Mouse (Mus musculus): ENCODE measurements around the gene Wipf2. TPM values are rescaled to one million over a fixed set of nuclear protein-coding genes. Genes with fewer than 3 reads are reported as not detected.

Wipf2 gene
- total and polyA plus RNA-seq, 3 experiments = 2.1 to 7.7 (median 4.7) TPM

DNA sequence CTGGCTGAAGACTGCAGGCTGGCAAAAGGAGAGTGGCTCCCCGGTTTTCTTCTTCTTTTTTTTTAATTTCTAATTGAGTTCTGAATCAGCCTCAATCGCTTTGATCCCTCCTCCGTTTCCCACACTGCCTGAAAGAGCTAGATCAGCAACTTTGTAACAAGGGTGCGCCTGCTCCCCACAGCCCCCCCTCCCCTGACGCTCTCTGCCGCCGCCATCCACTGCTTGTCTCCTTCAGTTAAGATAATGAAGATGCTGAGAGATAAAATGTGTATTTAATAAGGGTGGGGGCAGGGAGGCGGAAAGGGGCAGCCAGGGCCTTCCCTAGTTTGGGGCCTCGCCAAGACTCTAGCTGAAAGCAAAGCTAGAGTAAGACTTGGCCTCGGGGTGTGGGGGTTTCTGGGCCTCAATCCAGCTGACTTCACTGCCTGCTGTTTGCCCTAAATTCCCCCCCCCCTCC, 61.9 kb downstream of the Wipf2 start:
- in situ Hi-C loops (cut with MboI; ENCODE audit: low pct_ligation_motif_present, low pct_unique_long_range_greater_than_20kb, low sequenced_read_pairs) (no loop called here), dilution Hi-C loops (cut with MboI; ENCODE audit: extremely low pct_ligation_motif_present, extremely low pct_unique_long_range_greater_than_20kb, low sequenced_read_pairs) (no loop called here)
- H3K4me1 ChIP-seq (ENCODE audit: control insufficient read depth in 1 of 2, insufficient read depth in 2 of 2) = peaks cover 33 to 71% of the 10 kb centered on the region in 2 experiments
- H3K27me3 ChIP-seq (replicated peaks) = no peaks in the 10 kb centered on the region
- H3K9ac ChIP-seq (ENCODE audit: insufficient read depth, low read depth) = peak overlapping the region; percentile 37; the same call in 1 of the 2 replicates
- H3K4me3 ChIP-seq (replicated peaks in 1 of 3; ENCODE audit: low read depth in 2 of 3, low read length in 2 of 3, poor library complexity in 1 of 3) = no peak overlapping the region
- peaks cover 25 to 46% of the 10 kb centered on the region in 2 experiments for H3K36me3 ChIP-seq (replicated peaks in 1 of 2; ENCODE audit: control insufficient read depth in 1 of 2, insufficient read depth in 1 of 2, low read length in 1 of 2)
- DNase-seq (ENCODE audit: extremely low read depth) = no peak
- TF ChIP-seq HCFC1 (IDR thresholded peaks at IDR 0.05; ENCODE audit: low read depth, low read length) (no peak), MAFK (IDR thresholded peaks at IDR 0.05; ENCODE audit: insufficient replicate concordance, low read length) (peak; percentile 69), RAD21 (IDR thresholded peaks at IDR 0.05; ENCODE audit: low read depth, low read length) (no peak), MAX (IDR thresholded peaks at IDR 0.05; ENCODE audit: low read length) (no peak), MYC (IDR thresholded peaks at IDR 0.05; ENCODE audit: low read depth, low read length) (no peak)
- H3K4me2 ChIP-seq (ENCODE audit: insufficient read depth, low read depth, poor library complexity, severe bottlenecking) = peak overlapping the region; percentile 38; the same call in 1 of the 2 replicates
- no peaks in the 10 kb centered on the region for H3K79me2 ChIP-seq (replicated peaks; ENCODE audit: control insufficient read depth, extremely low read depth, insufficient read depth, poor library complexity, severe bottlenecking)
- H3K27ac ChIP-seq (ENCODE audit: insufficient read depth, low read depth) = no peak overlapping the region; the same call in 1 of the 2 replicates
- no peaks in the 10 kb centered on the region for H3K9me3 ChIP-seq (replicated peaks; ENCODE audit: low read length)

GRCm38 (mm10) chr11:98925868-98926311, 62.5 kb downstream of the Wipf2 start:
- dilution Hi-C loops (cut with MboI; ENCODE audit: extremely low pct_ligation_motif_present, extremely low pct_unique_long_range_greater_than_20kb, low sequenced_read_pairs) = no loop called here
- peaks cover 35 to 77% of the 10 kb centered on the region in 2 experiments for H3K4me1 ChIP-seq (ENCODE audit: control insufficient read depth in 1 of 2, insufficient read depth in 2 of 2)
- H3K9ac ChIP-seq (ENCODE audit: insufficient read depth, low read depth) = no peak overlapping the region
- in situ Hi-C loops (cut with MboI; ENCODE audit: low pct_ligation_motif_present, low pct_unique_long_range_greater_than_20kb, low sequenced_read_pairs) = no loop called here
- TF ChIP-seq POLR2AphosphoS2 (IDR thresholded peaks at IDR 0.05; ENCODE audit: low read depth, low read length) (no peak), MYC (IDR thresholded peaks at IDR 0.05; ENCODE audit: low read depth, low read length) (no peak), CHD1 (IDR thresholded peaks at IDR 0.05; ENCODE audit: low read depth, low read length) (no peak), ZC3H11A (IDR thresholded peaks at IDR 0.05; ENCODE audit: low read depth, low read length) (no peak), KAT2A (IDR thresholded peaks at IDR 0.05; ENCODE audit: insufficient replicate concordance, low read length) (no peak), RAD21 (IDR thresholded peaks at IDR 0.05; ENCODE audit: low read depth, low read length) (no peak), ETS1 (conservative IDR thresholded peaks at IDR 0.05; ENCODE audit: low read depth, low read length) (no peak), TCF12 (IDR thresholded peaks at IDR 0.05; ENCODE audit: low read depth, low read length) (no peak), MAFK (IDR thresholded peaks at IDR 0.05; ENCODE audit: insufficient replicate concordance, low read length) (no peak), GABPA (IDR thresholded peaks at IDR 0.05; ENCODE audit: insufficient replicate concordance, low read depth, low read length) (no peak), IRF4 (IDR thresholded peaks at IDR 0.05; ENCODE audit: low read depth, low read length) (no peak), JUN (IDR thresholded peaks at IDR 0.05; ENCODE audit: insufficient read depth, low read depth, low read length) (no peak), MXI1 (IDR thresholded peaks at IDR 0.05; ENCODE audit: low read depth, low read length) (no peak)
- H3K27ac ChIP-seq (ENCODE audit: insufficient read depth, low read depth) = no peak overlapping the region
- peaks cover 20 to 40% of the 10 kb centered on the region in 2 experiments for H3K36me3 ChIP-seq (replicated peaks in 1 of 2; ENCODE audit: control insufficient read depth in 1 of 2, insufficient read depth in 1 of 2, low read length in 1 of 2)
- no peaks in the 10 kb centered on the region for H3K9me3 ChIP-seq (replicated peaks; ENCODE audit: low read length)
- H3K4me2 ChIP-seq (ENCODE audit: insufficient read depth, low read depth, poor library complexity, severe bottlenecking) = no peak overlapping the region
- H3K27me3 ChIP-seq (replicated peaks) = no peaks in the 10 kb centered on the region
- H3K4me3 ChIP-seq (replicated peaks in 1 of 3; ENCODE audit: low read depth in 2 of 3, low read length in 2 of 3, poor library complexity in 1 of 3) = no peak overlapping the region
- no peak for DNase-seq (ENCODE audit: extremely low read depth)
- H3K79me2 ChIP-seq (replicated peaks; ENCODE audit: control insufficient read depth, extremely low read depth, insufficient read depth, poor library complexity, severe bottlenecking) = no peaks in the 10 kb centered on the region
